In genomic region chr11:72795149-72795454, GRCm38 (mm10) we compare ENCODE assay signal across 8 mouse cellular contexts. TPM values are rescaled to one million over a fixed set of nuclear protein-coding genes. Genes with fewer than 3 reads are reported as not detected.
DNase-seq lines count a peak whose midpoint lies in the region; ATAC-seq and TF ChIP-seq lines count a peak whose summit lies in the region.

No protein-coding gene starts in this region.

- peak overlapping the region; percentile 83 for H3K9ac ChIP-seq in heart, embryonic 12.5 days
- H3K9ac ChIP-seq in hindbrain, embryonic 13.5 days = peak overlapping the region; percentile 94
- peak overlapping the region; percentile 79 for H3K9ac ChIP-seq in midbrain, embryonic 11.5 days (ENCODE audit: low read length)

- peak overlapping the region; percentile 74 for H3K27ac ChIP-seq in heart, embryonic 12.5 days (ENCODE audit: poor library complexity, severe bottlenecking)
- peak overlapping the region; percentile 96 for H3K27ac ChIP-seq in hindbrain, embryonic 13.5 days
- H3K27ac ChIP-seq in midbrain, embryonic 11.5 days (ENCODE audit: low read depth, low read length) = no peak overlapping the region

- in situ Hi-C loops in Patski (cut with MboI; ENCODE audit: low pct_unique_long_range_greater_than_20kb) = no loop called here

- ATAC-seq in heart, embryonic 12.5 days (ENCODE audit: insufficient number of reproducible peaks, low FRiP score) = peak; percentile 45
- peak; percentile 37 for ATAC-seq in Patski
- ATAC-seq in hindbrain, embryonic 13.5 days (ENCODE audit: low FRiP score) = peak; percentile 53
- peak; percentile 43 for ATAC-seq in midbrain, embryonic 11.5 days (ENCODE audit: low FRiP score)

- peaks cover 3% of the 10 kb centered on the region; the same call in 1 of the 2 replicates for H3K4me1 ChIP-seq in heart, embryonic 12.5 days (replicated peaks)
- H3K4me1 ChIP-seq in hindbrain, embryonic 13.5 days (replicated peaks) = peaks cover 29% of the 10 kb centered on the region
- peaks cover 2% of the 10 kb centered on the region; the same call in 1 of the 2 replicates for H3K4me1 ChIP-seq in midbrain, embryonic 11.5 days (ENCODE audit: control insufficient read depth, insufficient read depth, low read length)

- H3K9me3 ChIP-seq in heart, embryonic 12.5 days (replicated peaks) = no peaks in the 10 kb centered on the region
- no peaks in the 10 kb centered on the region for H3K9me3 ChIP-seq in hindbrain, embryonic 13.5 days
- H3K9me3 ChIP-seq in midbrain, embryonic 11.5 days (ENCODE audit: control insufficient read depth, low read length) = no peaks in the 10 kb centered on the region

- H3K4me2 ChIP-seq in heart, embryonic 12.5 days = peak overlapping the region; percentile 81
- H3K4me2 ChIP-seq in hindbrain, embryonic 13.5 days = peak overlapping the region; percentile 83
- H3K4me2 ChIP-seq in midbrain, embryonic 11.5 days = peak overlapping the region; percentile 63

- POLR2A ChIA-PET in Patski (lab: Charles Lee) = interaction anchor here (0.6 to 1.0 kb wide), 2 partner anchors 18 to 277 kb away, joined by 3 read pairs; no protein-coding TSS in a partner anchor

- H3K36me3 ChIP-seq in heart, embryonic 12.5 days = 0 out of 2 replicates have a peak, but pooled peaks cover 6% of the 10 kb centered on the region
- no peaks in the 10 kb centered on the region for H3K36me3 ChIP-seq in hindbrain, embryonic 13.5 days
- H3K36me3 ChIP-seq in midbrain, embryonic 11.5 days (ENCODE audit: control insufficient read depth, insufficient read depth, low read length) = no peaks in the 10 kb centered on the region

- WGBS in heart, embryonic 12.5 days = 17% methylated on average over 14 of the region's 14 CpGs
- 20% methylated on average over 14 of the region's 14 CpGs for WGBS in hindbrain, embryonic 13.5 days
- WGBS in midbrain, embryonic 11.5 days = 21% methylated on average over 14 of the region's 14 CpGs

- H3K4me3 ChIP-seq in heart, embryonic 12.5 days = peak overlapping the region; percentile 96
- peak overlapping the region; percentile 99 for H3K4me3 ChIP-seq in hindbrain, embryonic 13.5 days
- peak overlapping the region; percentile 95 for H3K4me3 ChIP-seq in midbrain, embryonic 11.5 days (ENCODE audit: low read depth, low read length)

- DNase-seq in heart, adult 9 months (ENCODE audit: low spot score in 2 of 2) = no peak
- no peak for DNase-seq in Patski (ENCODE audit: low read depth, low spot score)
- no peak for DNase-seq in midbrain, embryonic 11.5 days (ENCODE audit: low spot score, missing footprints)
- no peak for DNase-seq in B cell, adult 2 months
- DNase-seq in layer of hippocampus, postnatal 36 days = no peak
- no peak for DNase-seq in right cerebral cortex, adult 2 months (ENCODE audit: low spot score in 2 of 2)

- H3K27me3 ChIP-seq in heart, embryonic 12.5 days (replicated peaks) = no peaks in the 10 kb centered on the region
- H3K27me3 ChIP-seq in Patski = no peaks in the 10 kb centered on the region
- H3K27me3 ChIP-seq in hindbrain, embryonic 13.5 days = no peaks in the 10 kb centered on the region
- no peaks in the 10 kb centered on the region for H3K27me3 ChIP-seq in midbrain, embryonic 11.5 days (ENCODE audit: control insufficient read depth, insufficient read depth, low read length)

- no peak for TF ChIP-seq CTCF in Patski (IDR thresholded peaks at IDR 0.05)

- CTCF ChIA-PET in Patski (lab: Charles Lee) = no interaction called here

RNA-seq across cellular contexts. Expression of gene Cyb5d2, which starts 0.8 kb away (rescaled TPM):
- polyA plus RNA-seq in heart, embryonic 12.5 days (2016; fragmentation: Nextera tagmentation; extraction: Ambion mirVana) = 5.5 and 6.3 TPM in 2 replicates
- 9.3 TPM for polyA plus RNA-seq in Patski (2021)
- polyA plus RNA-seq in hindbrain, embryonic 13.5 days (2015; fragmentation: Nextera tagmentation; extraction: Ambion mirVana) = 7.5 and 8.2 TPM in 2 replicates
- polyA plus RNA-seq in midbrain, embryonic 11.5 days (2014; fragmentation: Nextera tagmentation; extraction: Ambion mirVana) = 3.0 and 4.7 TPM in 2 replicates
- 10 to 100 TPM; 18.6 to 22.8 TPM for total RNA-seq in layer of hippocampus, postnatal 36 days (2021)

RNA-seq across cellular contexts. Expression of gene Zzef1, which starts 0.9 kb away (rescaled TPM):
- polyA plus RNA-seq in heart, embryonic 12.5 days (2016; fragmentation: Nextera tagmentation; extraction: Ambion mirVana) = 7.7 and 8.1 TPM in 2 replicates
- polyA plus RNA-seq in Patski (2021) = 19.5 TPM
- polyA plus RNA-seq in hindbrain, embryonic 13.5 days (2015; fragmentation: Nextera tagmentation; extraction: Ambion mirVana) = 14.0 and 14.2 TPM in 2 replicates
- polyA plus RNA-seq in midbrain, embryonic 11.5 days (2014; fragmentation: Nextera tagmentation; extraction: Ambion mirVana) = 8.3 and 8.5 TPM in 2 replicates
- 10 to 100 TPM; 42.1 to 51.0 TPM for total RNA-seq in layer of hippocampus, postnatal 36 days (2021)
